Mouse (Mus musculus) megakaryocyte, embryonic 14.5 days (primary cell): ENCODE results near the gene Fkbpl.

Experiments used
- FLI1 ChIP-seq: IDR thresholded peaks from 2 replicates; pipeline ENCODE4 v1.6.1; 2012; ENCODE audit warnings: low read length, inconsistent platforms, mixed read lengths
- GATA1 ChIP-seq: IDR thresholded peaks from 3 replicates; pipeline ENCODE4 v1.6.1; 2012; ENCODE audit warnings: mixed read lengths, low read length, inconsistent platforms, borderline replicate concordance

GRCm38 (mm10) chr17:34607997-34608396, 36.6 kb upstream of the Fkbpl start:
- TF ChIP-seq GATA1: no peak
- TF ChIP-seq FLI1: no peak
